In genomic region chr1:180226766-180227165, GRCm38 (mm10) we compare ENCODE assay signal across 10 mouse cellular contexts. TPM values are rescaled to one million over a fixed set of nuclear protein-coding genes. Genes with fewer than 3 reads are reported as not detected.
A peak's percentile ranks its signal among the peaks of the same experiment; 100 is the strongest.
DNase-seq lines count a peak whose midpoint lies in the region; ATAC-seq lines count a peak whose summit lies in the region.
"Had no signal": no experiment of that assay in that cellular context is flagged by ENCODE, and none has a peak within 500 bp of the region (broad histone marks: within the 10 kb centered on the region; RNA-seq: fewer than 3 reads in every experiment).

No protein-coding gene starts in this region.

- H3K4me1 ChIP-seq in heart, embryonic 12.5 days (replicated peaks) = peaks cover 10% of the 10 kb centered on the region
- peaks cover 28% of the 10 kb centered on the region for H3K4me1 ChIP-seq in liver, embryonic 15.5 days (replicated peaks)

- H3K9ac ChIP-seq in heart, embryonic 12.5 days = no peak overlapping the region
- H3K9ac ChIP-seq in liver, embryonic 15.5 days = peak overlapping the region; percentile 57; the same call in 1 of the 2 replicates

- intact Hi-C loops in heart, postnatal 14 days (cut with DNase I) = no loop called here

- DNase-seq in heart, postnatal 14 days = no peak
- peak; percentile 30 for DNase-seq in thymus, postnatal 14 days
- no peak for DNase-seq in thymus, postnatal 10 days (ENCODE audit: low spot score in 2 of 2)
- no peak for DNase-seq in right cerebral cortex, postnatal 36 days (ENCODE audit: low spot score in 2 of 2)
- DNase-seq in embryo, embryonic 9.5 days (ENCODE audit: extremely low spot score) = no peak
- DNase-seq in spleen, postnatal 4 days (ENCODE audit: low spot score in 2 of 2) = no peak
- DNase-seq: kidney, adult 9 months had no signal

- ATAC-seq in heart, embryonic 12.5 days (ENCODE audit: insufficient number of reproducible peaks, low FRiP score) = no peak
- ATAC-seq in liver, embryonic 15.5 days (ENCODE audit: insufficient read depth) = no peak

- 0 out of 2 replicates have a peak, but pooled peaks cover 8% of the 10 kb centered on the region for H3K36me3 ChIP-seq in heart, embryonic 12.5 days
- H3K36me3 ChIP-seq in liver, embryonic 15.5 days (replicated peaks) = peaks cover 29% of the 10 kb centered on the region; the same call in 1 of the 2 replicates
- H3K36me3 ChIP-seq: embryonic facial prominence, embryonic 15.5 days had no signal

- WGBS in heart, embryonic 12.5 days = 78% methylated on average over 3 of the region's 3 CpGs
- WGBS in liver, embryonic 15.5 days (ENCODE audit: insufficient replicate concordance) = 75% methylated on average over 3 of the region's 3 CpGs

- 0 out of 2 replicates have a peak overlapping the region, but pooled peaks have one; percentile 46 for H3K27ac ChIP-seq in heart, embryonic 12.5 days (ENCODE audit: poor library complexity, severe bottlenecking)
- H3K27ac ChIP-seq in liver, embryonic 15.5 days (replicated peaks) = peak overlapping the region; percentile 87

- H3K9me3 ChIP-seq in heart, embryonic 12.5 days (replicated peaks) = peaks cover 6% of the 10 kb centered on the region
- H3K9me3 ChIP-seq in liver, embryonic 15.5 days (replicated peaks) = no peaks in the 10 kb centered on the region
- H3K9me3 ChIP-seq: embryonic facial prominence, embryonic 15.5 days had no signal

- H3K27me3 ChIP-seq in heart, embryonic 12.5 days (replicated peaks) = 0 out of 2 replicates have a peak, but pooled peaks cover 7% of the 10 kb centered on the region
- no peaks in the 10 kb centered on the region for H3K27me3 ChIP-seq in liver, embryonic 15.5 days
- H3K27me3 ChIP-seq: embryonic facial prominence, embryonic 15.5 days had no signal

- H3K4me2 ChIP-seq in heart, embryonic 12.5 days = peak overlapping the region; percentile 75
- H3K4me2 ChIP-seq in liver, embryonic 15.5 days = peak overlapping the region; percentile 82

- H3K4me3 ChIP-seq in heart, embryonic 12.5 days = no peak overlapping the region; the same call in 1 of the 2 replicates
- H3K4me3 ChIP-seq in liver, embryonic 15.5 days (replicated peaks) = peak overlapping the region; percentile 66

RNA-seq across cellular contexts. Expression of gene Coq8a, which starts 27.4 kb away (rescaled TPM):
- 15.2 and 17.8 TPM in 2 replicates for polyA plus RNA-seq in heart, embryonic 12.5 days (2016; fragmentation: Nextera tagmentation; extraction: Ambion mirVana)
- total RNA-seq in heart, postnatal 14 days (2021) = 100 to 1,000 TPM; 741 to 790 TPM
- 25.3 and 27.0 TPM in 2 replicates for polyA plus RNA-seq in liver, embryonic 15.5 days (2015; fragmentation: Nextera tagmentation; extraction: Ambion mirVana)

RNA-seq across cellular contexts. Expression of gene Psen2, which starts 36.5 kb away (rescaled TPM):
- 13.8 and 15.1 TPM in 2 replicates for polyA plus RNA-seq in heart, embryonic 12.5 days (2016; fragmentation: Nextera tagmentation; extraction: Ambion mirVana)
- total RNA-seq in heart, postnatal 14 days (2021) = 10 to 100 TPM; 12.0 to 13.0 TPM
- 27.0 and 30.6 TPM in 2 replicates for polyA plus RNA-seq in liver, embryonic 15.5 days (2015; fragmentation: Nextera tagmentation; extraction: Ambion mirVana)
